Mouse (Mus musculus) heart, adult 2 months (tissue): ENCODE data around the gene Trim23. TPM values are rescaled to one million over a fixed set of nuclear protein-coding genes. Genes with fewer than 3 reads are reported as not detected.
A peak's percentile ranks its signal among the peaks of the same experiment; 100 is the strongest.

ENCODE experiments used
- DNase-seq, 2 experiments: peaks; one replicate each; pipeline ENCODE4 v3.0.0; 2021
- H3K27ac ChIP-seq: fragments of 200-600 bp; 2 replicates; pipeline ENCODE4 v1.8.1; 2022
- H3K27me3 ChIP-seq: fragments of 200-500 bp; 2 replicates; pipeline ENCODE4 v1.6.1; 2012; ENCODE audit warnings: mild to moderate bottlenecking, low read length, inconsistent platforms, mixed read lengths; ENCODE audit not compliant: control insufficient read depth, insufficient read depth
- H3K36me3 ChIP-seq: fragments of 200-500 bp; 2 replicates; pipeline ENCODE4 v1.6.1; 2012; ENCODE audit warnings: low read length, inconsistent platforms; ENCODE audit not compliant: control insufficient read depth, insufficient read depth
- H3K4me1 ChIP-seq: fragments of 200-500 bp; 2 replicates; pipeline ENCODE4 v1.6.1; 2011; ENCODE audit warnings: low read length; ENCODE audit not compliant: control insufficient read depth, insufficient read depth
- H3K4me3 ChIP-seq: fragments of 200-600 bp; 2 replicates; pipeline ENCODE4 v1.8.1; 2022
- H3K79me2 ChIP-seq: fragments of 200-500 bp; replicated peaks from 2 replicates; pipeline ENCODE4 v1.6.1; 2012; ENCODE audit warnings: mild to moderate bottlenecking, inconsistent platforms, low read length, moderate library complexity, mixed read lengths; ENCODE audit not compliant: control insufficient read depth, insufficient read depth
- H3K9ac ChIP-seq: fragments of 200-500 bp; 2 replicates; pipeline ENCODE4 v1.6.1; 2012; ENCODE audit warnings: low read depth, mild to moderate bottlenecking, control low read depth, inconsistent platforms, low read length, mixed read lengths
- CTCF ChIP-seq: fragments of 200-600 bp; IDR thresholded peaks from 2 replicates; pipeline ENCODE4 v1.8.1; 2022; ENCODE audit warnings: antibody characterized with exemption, mild to moderate bottlenecking, moderate library complexity
- EP300 ChIP-seq: fragments of 200-500 bp; IDR thresholded peaks from 2 replicates; pipeline ENCODE4 v1.6.1; 2011; ENCODE audit warnings: low read depth, low read length, control low read depth; ENCODE audit not compliant: insufficient read depth
- POLR2A ChIP-seq: fragments of 200-500 bp; IDR thresholded peaks from 2 replicates; pipeline ENCODE4 v1.6.1; 2011; ENCODE audit warnings: mild to moderate bottlenecking, low read depth, low read length, control low read depth; ENCODE audit not compliant: insufficient read depth
- WGBS: fragments of 180-500 bp; shearing (Covaris S2); methylation state at CpG from one replicate; pipeline ENCODE4 v1.1.7; 2018; 5-methylcytosine and 5-hydroxymethylcytosine counted together
- intact Hi-C: fragments of 180-260 bp; cut with DNase I; formaldehyde crosslinking; loops from one replicate; pipeline ENCODE4 v1.15.1; 2025
- polyA plus RNA-seq: library from polyadenylated mRNA; depleted of rRNA; stranded (reverse); fragments of >200 nt; gene quantifications from 2 replicates; pipeline ENCODE4 v1.2.3, GENCODE M21; 2012
- total RNA-seq, 2 experiments: library from RNA; stranded (reverse); gene quantifications; 2 replicates each; pipeline ENCODE4 v1.2.3; 2021

Gene Trim23
- total and polyA plus RNA-seq, 3 experiments = 3.9 to 22.3 (median 20.4) TPM

GRCm38 (mm10) chr13:104154180-104154579 lies 24.4 kb upstream of the Trim23 start:
- WGBS = 94% methylated on average over 5 of the region's 5 CpGs
- Histone ChIP-seq H3K9ac (no peak overlapping the region), H3K4me1 (no peaks in the 10 kb centered on the region), H3K27ac (no peak overlapping the region), H3K79me2 (no peaks in the 10 kb centered on the region), H3K36me3 (no peaks in the 10 kb centered on the region; the same call in 1 of the 2 replicates), H3K27me3 (no peaks in the 10 kb centered on the region), H3K4me3 (no peak overlapping the region)
- intact Hi-C loops = no loop called here
- no peak for DNase-seq
- no peak for TF ChIP-seq CTCF
- no peak for TF ChIP-seq POLR2A
- TF ChIP-seq EP300 = no peak

GRCm38 (mm10) chr13:104155106-104155505 lies 23.5 kb upstream of the Trim23 start:
- WGBS = 92% methylated on average over 7 of the region's 7 CpGs
- intact Hi-C loops = no loop called here
- H3K27ac ChIP-seq = no peak overlapping the region
- no peak overlapping the region for H3K9ac ChIP-seq
- no peaks in the 10 kb centered on the region for H3K4me1 ChIP-seq
- H3K27me3 ChIP-seq = no peaks in the 10 kb centered on the region
- no peaks in the 10 kb centered on the region for H3K79me2 ChIP-seq
- H3K36me3 ChIP-seq = no peaks in the 10 kb centered on the region; the same call in 1 of the 2 replicates
- no peak overlapping the region for H3K4me3 ChIP-seq
- no peak for DNase-seq
- TF ChIP-seq CTCF = no peak
- TF ChIP-seq POLR2A = no peak
- no peak for TF ChIP-seq EP300

- H3K79me2 ChIP-seq = no peaks in the 10 kb centered on the region
- TF ChIP-seq EP300 (no peak), POLR2A (no peak), CTCF (no peak)
- H3K9ac ChIP-seq = no peak overlapping the region
- H3K27ac ChIP-seq = no peak overlapping the region
- H3K4me1 ChIP-seq = no peaks in the 10 kb centered on the region
- no peak overlapping the region for H3K4me3 ChIP-seq
- intact Hi-C loops = no loop called here
- no peaks in the 10 kb centered on the region for H3K27me3 ChIP-seq
- DNase-seq = no peak
- no peaks in the 10 kb centered on the region; the same call in 1 of the 2 replicates for H3K36me3 ChIP-seq
- WGBS = 75% methylated on average over 1 of the region's 1 CpGs
These were observed 22.9 kb upstream of the Trim23 start for GRCm38 (mm10) chr13:104155686-104156085.

- Histone ChIP-seq H3K27ac (no peak overlapping the region), H3K4me3 (no peak overlapping the region), H3K9ac (no peak overlapping the region), H3K27me3 (no peaks in the 10 kb centered on the region), H3K79me2 (peaks cover 1% of the 10 kb centered on the region), H3K36me3 (peaks cover 4% of the 10 kb centered on the region; the same call in 1 of the 2 replicates), H3K4me1 (no peaks in the 10 kb centered on the region; the same call in none of the 2 replicates)
- WGBS = 87% methylated on average over 5 of the region's 5 CpGs
- DNase-seq = no peak
- TF ChIP-seq EP300 (no peak), POLR2A (no peak), CTCF (no peak)
- intact Hi-C loops = no loop called here
These were observed 6.9 kb upstream of the Trim23 start for GRCm38 (mm10) chr13:104171711-104172110.

GRCm38 (mm10) chr13:104172498-104172897 lies 6.1 kb upstream of the Trim23 start:
- peaks cover 4% of the 10 kb centered on the region for H3K4me1 ChIP-seq
- TF ChIP-seq EP300 (no peak), POLR2A (no peak), CTCF (no peak)
- no peak for DNase-seq
- H3K4me3 ChIP-seq = no peak overlapping the region
- intact Hi-C loops = no loop called here
- no peak overlapping the region for H3K9ac ChIP-seq
- peaks cover 8% of the 10 kb centered on the region for H3K36me3 ChIP-seq
- H3K27me3 ChIP-seq = no peaks in the 10 kb centered on the region
- H3K79me2 ChIP-seq = peaks cover 1% of the 10 kb centered on the region
- H3K27ac ChIP-seq = no peak overlapping the region

GRCm38 (mm10) chr13:104176874-104177273 lies 1.7 kb upstream of the Trim23 start:
- no peaks in the 10 kb centered on the region for H3K27me3 ChIP-seq
- peaks cover 4% of the 10 kb centered on the region for H3K4me1 ChIP-seq
- peaks cover 10% of the 10 kb centered on the region for H3K36me3 ChIP-seq
- no peak for DNase-seq
- no peak overlapping the region for H3K27ac ChIP-seq
- H3K79me2 ChIP-seq = peaks cover 1% of the 10 kb centered on the region
- no peak for TF ChIP-seq EP300
- no peak for TF ChIP-seq CTCF
- TF ChIP-seq POLR2A = no peak
- peak overlapping the region; percentile 82; the same call in 1 of the 2 replicates for H3K4me3 ChIP-seq
- intact Hi-C loops = loop anchor here (5.0 kb wide), 1 partner anchor 110 kb away; the partner anchor contains the start of gene Adamts6
- no peak overlapping the region for H3K9ac ChIP-seq
- 54% methylated on average over 3 of the region's 3 CpGs for WGBS
